Mouse (Mus musculus): ENCODE measurements around the gene Hus1b.

Hus1b gene

GRCm38 (mm10) chr13:30947129-30947528, 430 bp downstream of the Hus1b start:
- DNase-seq (ENCODE audit: low read depth), result no peak

DNA sequence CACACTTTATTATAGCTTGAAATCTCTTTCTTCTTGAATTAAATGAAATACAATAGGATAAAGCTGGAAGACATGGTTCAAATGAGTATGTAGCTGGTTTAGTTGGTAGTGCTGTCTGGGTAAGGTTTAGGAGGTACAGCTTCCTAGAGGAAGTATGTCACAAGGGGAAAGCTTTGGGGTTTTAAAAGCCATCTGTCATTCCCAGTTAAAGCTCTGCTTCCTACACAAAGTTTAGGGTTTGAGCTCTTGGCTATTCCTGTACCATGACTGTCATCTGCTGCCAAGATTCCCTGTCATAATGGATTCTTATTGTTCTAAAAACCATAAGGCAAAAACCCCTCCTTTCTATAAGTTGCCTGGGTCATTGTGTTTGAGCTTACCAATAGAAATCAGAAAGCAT, 1.8 kb downstream of the Hus1b start:
- DNase-seq (ENCODE audit: low read depth), result no peak

GRCm38 (mm10) chr13:30932972-30933371, 14.6 kb downstream of the Hus1b start:
- DNase-seq (ENCODE audit: low read depth), result no peak

DNA sequence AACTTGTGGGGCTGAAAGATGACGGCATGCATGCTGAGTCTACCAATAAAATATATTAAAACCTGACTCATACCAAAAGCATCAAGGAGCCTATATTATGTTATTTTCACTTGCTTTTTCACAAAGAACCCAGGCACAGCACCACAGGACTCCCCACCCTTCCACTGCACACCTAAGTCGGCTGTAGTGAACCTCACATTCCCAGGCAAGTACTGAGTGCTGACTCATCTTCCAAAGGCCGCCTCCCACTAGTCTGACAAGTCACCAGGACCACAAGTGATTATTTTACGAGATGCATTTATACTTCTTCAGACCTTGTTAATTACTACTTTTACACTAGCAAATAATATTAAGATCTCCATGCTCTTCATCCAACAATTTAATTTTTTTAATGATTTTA, 15.9 kb downstream of the Hus1b start:
- DNase-seq (ENCODE audit: low read depth), result no peak

DNA sequence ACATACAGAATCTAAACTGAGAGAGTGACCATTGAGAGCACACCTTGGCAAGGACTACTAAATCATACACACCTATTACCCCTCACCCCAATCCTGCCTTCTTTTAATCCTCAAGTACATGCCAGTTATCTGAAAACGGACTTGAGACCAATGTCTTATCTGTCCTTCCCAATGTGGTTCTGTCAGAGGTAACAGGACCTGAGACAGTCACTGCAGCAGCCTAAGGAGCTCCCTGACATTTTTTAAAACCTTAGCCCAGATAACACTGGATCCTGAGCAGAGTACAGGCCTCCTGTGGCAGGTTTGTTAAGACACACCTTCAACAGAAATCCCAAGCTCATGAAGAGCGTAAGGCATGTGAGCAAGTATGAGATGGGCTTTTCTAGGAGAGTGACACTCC, 18.4 kb downstream of the Hus1b start:
- peak; percentile 16 for DNase-seq (ENCODE audit: low read depth)

DNA sequence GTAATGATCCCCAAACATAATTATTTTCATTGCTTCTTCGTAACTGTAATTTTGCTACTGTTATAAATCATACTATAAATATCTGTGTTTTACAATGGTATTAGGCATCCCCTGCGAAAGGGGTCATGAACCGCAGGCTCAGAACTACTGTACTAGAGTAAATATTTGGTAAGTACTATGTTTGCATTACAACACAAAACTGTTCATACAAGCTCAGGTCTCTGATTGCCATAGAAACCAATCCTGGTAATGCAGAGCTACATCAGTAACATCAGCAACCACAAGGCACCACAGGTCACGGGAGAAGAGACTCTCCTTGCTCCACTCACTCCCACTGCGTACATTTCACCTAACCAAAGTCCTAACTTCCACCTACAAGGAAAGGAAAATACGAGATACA, 23.3 kb downstream of the Hus1b start:
- no peak for DNase-seq (ENCODE audit: low read depth)

- no peak for DNase-seq (ENCODE audit: low read depth)
These were observed 25.6 kb downstream of the Hus1b start for GRCm38 (mm10) chr13:30921914-30922313.

- no peak for DNase-seq (ENCODE audit: low read depth)
These were observed 33.8 kb downstream of the Hus1b start for GRCm38 (mm10) chr13:30913757-30914156.

GRCm38 (mm10) chr13:30913028-30913427, 34.5 kb downstream of the Hus1b start:
- no peak for DNase-seq (ENCODE audit: low read depth)

DNA sequence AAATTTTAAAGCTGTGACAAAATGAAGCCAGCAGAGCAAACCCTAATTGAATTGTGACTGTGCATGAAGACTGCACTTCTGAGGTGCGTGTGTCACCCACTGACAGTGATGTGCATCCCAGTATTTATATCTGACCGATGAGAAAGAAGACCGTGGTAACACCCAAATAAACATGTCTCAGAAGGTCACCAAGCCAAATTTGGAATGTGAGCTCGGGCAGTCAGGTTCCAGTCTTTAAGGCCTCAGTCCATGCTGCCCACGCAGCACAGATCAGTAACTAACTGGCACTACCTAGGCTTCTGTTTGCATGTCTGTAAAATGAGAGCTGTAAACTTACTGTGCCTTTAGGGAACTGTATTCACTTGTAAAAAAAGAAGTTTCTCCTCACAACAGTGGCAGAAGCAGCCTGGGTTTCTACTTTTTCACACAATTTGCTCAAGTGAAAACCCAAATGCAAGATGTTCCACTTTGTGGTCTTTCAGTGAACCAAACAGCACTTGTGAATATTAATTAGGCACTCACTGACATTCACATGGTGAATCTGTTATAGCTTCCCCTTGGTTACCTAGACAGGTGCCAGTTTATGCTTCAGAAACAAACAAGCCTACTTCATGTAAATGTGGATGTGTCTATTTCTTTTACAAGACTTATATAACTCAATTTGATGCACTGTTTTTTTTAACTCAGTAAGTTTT, 35.5 kb downstream of the Hus1b start:
- no peak for DNase-seq (ENCODE audit: low read depth)

DNA sequence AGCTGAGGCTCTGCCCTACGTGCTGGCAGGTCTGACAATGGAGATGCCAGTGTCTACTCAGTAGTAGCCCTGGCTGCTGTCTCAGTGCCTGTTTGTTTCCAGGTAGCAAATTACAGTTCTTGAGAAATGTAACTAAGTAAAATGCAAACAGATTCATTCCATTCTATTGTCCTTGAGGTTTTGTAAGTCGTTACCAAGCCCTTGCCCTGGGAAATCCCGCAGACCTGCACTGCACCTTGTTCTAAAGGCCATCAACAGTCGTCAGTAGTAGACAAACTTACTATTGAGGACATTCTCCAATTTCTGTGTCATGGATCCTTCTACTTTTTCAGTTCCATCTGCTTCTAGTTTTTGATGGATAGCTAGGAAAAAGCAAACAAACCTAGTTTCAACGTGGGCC, 36.7 kb downstream of the Hus1b start:
- no peak for DNase-seq (ENCODE audit: low read depth)

DNA sequence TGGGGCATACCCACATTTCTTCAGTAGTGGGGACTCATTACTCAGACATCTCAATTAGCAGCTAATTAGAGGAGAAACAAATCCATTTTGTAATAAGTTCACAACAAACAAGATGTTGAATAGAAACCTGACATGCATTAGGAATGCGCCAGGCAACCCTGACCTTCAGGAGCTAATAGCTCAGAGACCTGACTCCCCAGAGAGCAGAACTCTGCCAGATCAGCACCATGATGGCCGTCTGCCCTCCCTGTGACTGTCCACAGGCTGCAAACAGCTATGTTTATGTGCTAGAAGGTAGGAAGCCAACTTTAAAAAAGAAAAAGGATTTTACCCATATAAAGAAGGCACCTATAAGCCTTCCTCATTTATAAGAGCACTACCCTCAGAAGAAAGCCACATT, 45.3 kb downstream of the Hus1b start:
- DNase-seq (ENCODE audit: low read depth), result no peak

GRCm38 (mm10) chr13:30901387-30902041, 46.0 kb downstream of the Hus1b start:
- DNase-seq (ENCODE audit: low read depth), result no peak
